Mouse (Mus musculus) MEL (cell line): ENCODE measurements around the gene Hoxa5.

Experiments
- CTCF ChIP-seq, 3 experiments: IDR thresholded peaks in 2 of 3; conservative IDR thresholded peaks in 1 of 3; 2 replicates each; pipeline ENCODE4 v1.5.1; 2011 to 2012; ENCODE audit warnings: low read length in 3 of 3, low read depth in 2 of 3, mild to moderate bottlenecking in 2 of 3, improper control_type of control experiment in 1 of 3, inconsistent platforms in 1 of 3, mixed read lengths in 1 of 3, moderate library complexity in 1 of 3; ENCODE audit not compliant: control insufficient read depth in 1 of 3, insufficient read depth in 1 of 3, poor library complexity in 1 of 3, severe bottlenecking in 1 of 3
- GATA1 ChIP-seq: IDR thresholded peaks from 2 replicates; pipeline ENCODE4 v1.6.1; 2011; ENCODE audit warnings: low read depth, low read length, improper control_type of control experiment
- NRF1 ChIP-seq: IDR thresholded peaks from 2 replicates; pipeline ENCODE4 v1.6.1; 2014; ENCODE audit warnings: low read depth, mild to moderate bottlenecking, inconsistent platforms, low read length, improper control_type of control experiment, moderate library complexity; ENCODE audit not compliant: poor library complexity, insufficient read depth, severe bottlenecking
- RAD21 ChIP-seq: IDR thresholded peaks from 2 replicates; pipeline ENCODE4 v1.6.1; 2011; ENCODE audit warnings: mild to moderate bottlenecking, low read depth, low read length, improper control_type of control experiment

DNA sequence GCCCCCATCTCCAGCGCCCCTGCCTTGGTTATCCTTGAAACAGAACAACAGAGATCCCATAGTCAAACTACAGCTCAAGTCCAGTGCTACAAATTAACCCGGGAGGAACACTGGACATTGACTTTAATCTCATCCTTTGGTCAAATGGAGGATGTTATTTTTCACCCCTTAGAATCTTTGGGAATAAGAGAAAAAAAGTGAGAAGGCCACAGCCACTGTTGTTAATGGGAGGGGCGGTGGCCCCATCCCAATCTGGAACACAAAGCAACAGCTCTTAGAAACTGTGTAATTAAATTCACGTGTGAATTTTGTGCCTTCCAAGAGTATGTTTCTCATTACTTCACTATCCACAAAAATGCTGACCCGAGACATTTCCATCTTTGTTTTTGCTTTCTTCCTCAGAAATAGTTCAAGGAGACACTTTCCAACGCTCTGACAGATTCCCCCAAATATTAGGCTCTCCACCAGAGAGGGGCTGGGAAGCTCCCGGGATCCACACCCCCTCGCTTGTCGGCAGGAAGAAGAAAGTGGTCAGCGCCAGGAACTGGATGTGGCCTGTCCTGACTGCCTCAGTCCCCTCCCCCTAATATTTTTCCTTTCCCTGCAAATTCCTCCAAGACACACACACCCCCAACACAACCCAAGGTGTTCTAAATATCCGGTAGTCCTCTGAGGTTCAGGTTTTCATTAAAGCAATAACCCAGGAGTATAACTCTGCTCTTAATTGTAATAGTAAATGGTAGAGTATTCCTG is 23.3 kb upstream of the Hoxa5 start:
- TF ChIP-seq RAD21 (no peak), CTCF (IDR thresholded peaks at IDR 0.05 in 2 of 3, conservative IDR thresholded peaks at IDR 0.05 in 1 of 3; ENCODE audit: control insufficient read depth in 1 of 3, insufficient read depth in 1 of 3, low read depth in 2 of 3, low read length in 3 of 3, poor library complexity in 1 of 3, severe bottlenecking in 1 of 3) (no peak), NRF1 (no peak), GATA1 (no peak)
